Mouse (Mus musculus) adrenal gland (tissue): ENCODE data around the gene Eya2.

Source experiments
- intact Hi-C: fragments of 180-260 bp; cut with DNase I; formaldehyde crosslinking; loops from one replicate; pipeline ENCODE4 v1.15.1; 2025

Gene Eya2

GRCm38 (mm10) chr2:165590742-165591141 is 4.1 kb upstream of the Eya2 start:
- intact Hi-C loops, result no loop called here

GRCm38 (mm10) chr2:165593763-165594162 is 1.1 kb upstream of the Eya2 start:
- intact Hi-C loops, result no loop called here

- intact Hi-C loops, result no loop called here
These were observed 841 bp downstream of the Eya2 start for GRCm38 (mm10) chr2:165595676-165596070.

- intact Hi-C loops, result no loop called here
These were observed 1.3 kb downstream of the Eya2 start for GRCm38 (mm10) chr2:165596141-165596540.

GRCm38 (mm10) chr2:165597536-165597935 is 2.7 kb downstream of the Eya2 start:
- intact Hi-C loops, result no loop called here

GRCm38 (mm10) chr2:165598139-165598538 is 3.3 kb downstream of the Eya2 start:
- intact Hi-C loops, result no loop called here

- intact Hi-C loops, result no loop called here
These were observed 4.7 kb downstream of the Eya2 start for GRCm38 (mm10) chr2:165599566-165599965.

- intact Hi-C loops, result no loop called here
These were observed 6.1 kb downstream of the Eya2 start for GRCm38 (mm10) chr2:165600926-165601325.

GRCm38 (mm10) chr2:165601605-165602004 is 6.8 kb downstream of the Eya2 start:
- intact Hi-C loops, result no loop called here

GRCm38 (mm10) chr2:165603775-165604174 is 8.9 kb downstream of the Eya2 start:
- intact Hi-C loops, result no loop called here

- intact Hi-C loops, result no loop called here
These were observed 16.9 kb downstream of the Eya2 start for GRCm38 (mm10) chr2:165611551-165612253.

- intact Hi-C loops, result no loop called here
These were observed 19.0 kb downstream of the Eya2 start for GRCm38 (mm10) chr2:165613741-165614339.

- intact Hi-C loops, result no loop called here
These were observed 26.7 kb downstream of the Eya2 start for GRCm38 (mm10) chr2:165621488-165621887.

GRCm38 (mm10) chr2:165622596-165622995 is 27.8 kb downstream of the Eya2 start:
- intact Hi-C loops, result no loop called here

GRCm38 (mm10) chr2:165626826-165627225 is 32.0 kb downstream of the Eya2 start:
- intact Hi-C loops, result no loop called here

GRCm38 (mm10) chr2:165627974-165628373 is 33.1 kb downstream of the Eya2 start:
- intact Hi-C loops, result no loop called here

GRCm38 (mm10) chr2:165629900-165630299 is 35.1 kb downstream of the Eya2 start:
- intact Hi-C loops, result no loop called here

GRCm38 (mm10) chr2:165633011-165633785 is 38.4 kb downstream of the Eya2 start:
- intact Hi-C loops, result no loop called here

- intact Hi-C loops, result no loop called here
These were observed 39.6 kb downstream of the Eya2 start for GRCm38 (mm10) chr2:165634481-165634880.

- intact Hi-C loops, result no loop called here
These were observed 44.4 kb downstream of the Eya2 start for GRCm38 (mm10) chr2:165639075-165639755.

GRCm38 (mm10) chr2:165641909-165642505 is 47.2 kb downstream of the Eya2 start:
- intact Hi-C loops, result no loop called here
